Mouse (Mus musculus): Measurements from ENCODE around the gene Erbb2. TPM values are rescaled to one million over a fixed set of nuclear protein-coding genes. Genes with fewer than 3 reads are reported as not detected.

The Erbb2 gene
- polyA plus RNA-seq (2012), result not detected in 2 replicates

DNA sequence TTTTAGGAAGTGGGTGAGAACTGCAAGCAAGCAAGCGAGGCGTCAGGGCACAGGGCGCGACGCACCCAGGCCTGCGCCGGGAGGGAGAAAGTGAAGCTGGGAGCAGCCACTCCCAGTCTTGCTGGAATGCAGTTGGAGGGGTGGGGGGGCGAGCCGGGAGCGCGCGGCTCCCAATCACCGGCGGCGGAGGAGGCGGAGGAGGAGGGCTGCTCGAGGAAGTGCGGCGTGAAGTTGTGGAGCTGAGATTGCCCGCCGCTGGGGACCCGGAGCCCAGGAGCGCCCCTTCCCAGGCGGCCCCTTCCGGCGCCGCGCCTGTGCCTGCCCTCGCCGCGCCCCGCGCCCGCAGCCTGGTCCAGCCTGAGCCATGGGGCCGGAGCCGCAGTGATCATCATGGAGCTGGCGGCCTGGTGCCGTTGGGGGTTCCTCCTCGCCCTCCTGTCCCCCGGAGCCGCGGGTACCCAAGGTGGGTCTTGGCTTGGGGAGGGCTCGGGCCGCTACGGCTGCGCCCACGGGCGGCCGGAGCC lies at the start of gene Erbb2:
Gene Erbb2 (plus strand): TSS at position 198 of the 524 bp plus-strand sequence.

DNA sequence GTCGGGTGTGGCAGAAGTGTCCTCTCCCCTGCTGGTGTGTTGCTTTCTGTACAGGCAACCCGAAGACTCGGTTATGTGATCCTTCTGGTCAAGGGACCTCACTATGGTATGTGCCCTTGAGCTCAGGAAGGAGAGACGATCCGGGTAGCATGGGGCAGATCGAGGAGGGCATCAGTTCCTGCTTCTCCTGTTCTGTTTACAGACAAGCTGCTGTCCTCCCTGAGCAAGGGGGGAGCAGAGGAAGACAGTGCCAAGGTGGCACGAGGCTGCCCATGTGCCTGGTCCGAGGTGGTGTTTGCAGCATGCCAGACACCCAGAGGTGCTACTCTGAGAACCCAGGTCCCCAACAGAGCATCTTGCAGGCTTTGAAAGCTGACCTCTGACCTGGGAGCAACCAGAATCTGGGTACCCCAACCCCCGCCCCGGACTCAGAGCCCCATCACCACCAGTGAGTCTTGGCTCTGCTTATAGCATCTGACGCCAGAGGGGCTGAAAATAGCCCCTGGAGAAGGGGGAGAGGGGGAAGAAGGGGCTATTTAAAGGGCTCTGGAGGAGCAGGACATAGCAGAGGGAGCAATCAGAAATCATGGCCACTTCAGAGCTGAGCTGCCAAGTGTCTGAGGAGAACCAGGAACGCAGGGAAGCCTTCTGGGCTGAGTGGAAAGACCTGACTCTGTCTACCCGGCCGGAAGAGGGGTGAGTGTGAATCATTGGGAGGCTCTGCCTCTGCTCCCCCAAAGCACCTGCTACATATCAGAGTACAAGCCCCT lies 28.8 kb upstream of the Erbb2 start, which contains the start of gene Tcap:
Gene Tcap (plus strand): TSS at position 551 of the 770 bp plus-strand sequence.

DNA sequence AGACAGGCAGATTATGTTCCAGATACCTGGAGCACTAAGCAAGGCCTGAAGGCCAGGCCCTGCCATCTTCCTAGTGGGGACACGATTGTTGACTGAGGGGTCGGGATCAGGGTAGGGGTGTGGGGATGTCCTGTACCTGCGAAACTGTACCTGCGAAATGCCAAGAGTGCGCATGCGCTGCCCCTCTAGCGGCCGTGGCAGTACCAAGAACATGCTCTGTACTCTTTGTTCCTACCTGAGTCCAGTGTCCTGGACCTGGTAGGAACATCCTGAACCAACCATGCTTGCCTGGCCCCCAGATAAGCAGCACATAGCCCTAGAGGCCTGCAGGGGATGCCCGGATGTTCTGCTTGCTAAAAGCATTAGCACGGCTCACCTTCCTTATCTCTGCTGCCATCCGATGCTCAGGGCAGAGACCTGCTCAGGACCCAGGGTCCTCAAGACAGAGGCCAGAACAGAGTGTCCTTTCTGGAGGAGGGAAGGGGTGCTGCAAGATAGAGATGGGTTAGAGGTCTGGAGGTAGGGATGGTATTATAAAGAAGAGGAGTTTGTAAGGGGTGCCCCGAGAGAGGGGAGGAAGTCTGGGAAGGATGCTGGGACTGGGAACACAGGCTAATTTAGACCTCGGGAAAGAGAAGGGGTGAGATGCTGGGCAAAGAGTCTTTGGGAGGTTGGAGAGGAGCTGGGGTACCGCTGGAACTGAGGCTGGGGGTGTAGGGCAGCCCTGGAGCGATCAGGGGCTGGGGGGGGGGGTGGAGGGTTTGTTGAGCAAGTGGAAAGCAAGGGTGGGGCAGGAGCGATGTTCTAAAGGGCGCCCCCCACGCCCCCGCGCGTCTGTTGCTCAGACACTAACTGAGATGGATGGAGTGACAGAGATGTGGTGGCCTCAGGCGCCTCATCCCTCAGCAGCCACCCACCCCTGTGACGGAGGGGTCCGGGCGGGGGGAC lies 26.4 kb upstream of the Erbb2 start, which contains the start of gene Pnmt:
Gene Pnmt (plus strand): TSS at position 813 of the 948 bp plus-strand sequence.

DNA sequence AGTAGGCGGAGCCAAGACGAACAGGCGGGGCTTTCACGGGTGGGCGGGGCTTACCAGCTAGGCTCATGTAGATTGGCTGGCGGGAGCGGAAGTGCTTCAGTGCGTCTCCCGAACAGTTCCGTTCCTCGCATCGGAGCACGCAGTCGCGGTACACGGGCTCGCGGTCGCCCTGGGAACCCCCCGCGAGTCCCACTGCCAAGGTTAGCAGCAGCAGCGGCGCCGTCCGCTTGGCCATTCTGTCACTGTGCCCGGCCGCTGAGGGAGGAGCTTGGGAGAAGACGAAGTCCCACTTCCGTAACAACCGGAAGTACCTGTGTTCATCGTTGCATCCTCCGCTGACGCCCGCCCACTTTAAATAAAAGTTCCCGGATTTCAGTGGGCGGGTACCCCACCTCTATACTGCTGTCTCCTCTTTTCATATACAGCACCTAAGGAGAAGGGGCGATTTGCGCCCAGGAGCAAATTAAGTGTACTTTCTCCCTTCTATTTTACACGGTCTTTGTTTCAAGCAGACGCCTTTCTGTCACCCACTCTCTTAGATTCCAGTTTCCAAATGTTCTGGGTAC lies 12.0 kb upstream of the Erbb2 start, which contains the start of gene Pgap3:
Gene Pgap3 (minus strand): TSS at position 330 of the 566 bp plus-strand sequence.

DNA sequence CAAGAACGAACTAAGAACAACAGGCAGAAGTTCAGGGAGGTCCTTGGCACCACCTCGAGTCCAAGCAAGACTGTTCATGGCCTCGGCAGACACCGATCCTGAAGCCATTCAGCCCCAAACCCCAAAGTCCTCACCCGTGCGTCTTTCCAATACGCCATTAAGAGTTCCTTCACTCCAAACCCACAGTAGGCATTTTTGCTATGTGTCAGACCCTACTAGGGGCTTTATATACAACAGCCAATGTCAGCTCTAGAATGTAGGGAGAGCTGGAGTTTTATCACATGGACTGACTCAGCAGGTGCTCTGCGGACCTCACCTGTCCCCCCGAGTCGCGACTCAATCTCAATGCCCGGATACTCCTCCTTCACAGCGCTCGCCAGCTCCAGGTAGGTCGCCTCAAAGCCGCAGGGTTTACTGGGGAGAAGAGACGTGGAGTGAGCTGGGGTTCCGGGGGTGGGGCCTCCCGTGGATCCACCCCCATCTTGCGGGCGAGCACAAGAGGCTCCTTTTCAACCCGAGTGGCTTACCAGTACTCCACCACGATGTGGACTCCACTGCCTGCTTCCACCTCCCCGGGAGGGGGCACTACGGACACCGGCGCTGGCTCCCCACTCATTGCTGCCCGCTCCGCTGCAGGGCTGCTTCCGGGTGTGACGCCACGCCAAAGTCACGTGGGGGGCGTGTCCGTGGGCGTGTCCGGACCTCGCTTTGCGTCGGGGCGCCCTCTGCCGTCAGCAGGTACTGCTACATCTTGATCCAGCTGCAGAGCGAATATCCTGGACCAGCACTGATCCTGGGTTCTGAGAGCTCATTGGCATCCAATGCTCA lies 26.3 kb downstream of the Erbb2 start, which contains the start of gene Mien1:
Gene Mien1 (minus strand): TSS at position 661 of the 828 bp plus-strand sequence.

DNA sequence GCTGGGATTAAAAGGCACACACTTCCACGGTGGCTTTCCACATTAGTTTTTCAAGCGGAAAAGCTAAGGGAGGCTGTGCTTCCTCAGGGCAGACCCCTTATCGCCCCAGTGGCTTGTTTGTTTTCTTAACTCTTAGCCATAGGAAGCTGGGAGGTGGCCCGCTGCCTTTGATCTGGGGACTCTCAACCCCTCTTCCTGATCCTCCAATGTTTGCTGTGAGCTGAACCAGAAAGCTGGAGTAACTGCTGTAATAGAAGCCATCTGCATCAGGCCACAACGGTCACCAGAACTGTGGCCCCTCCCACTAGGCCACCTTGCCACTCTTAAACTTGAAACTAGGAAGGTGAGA lies 33.9 kb downstream of the Erbb2 start, which contains the start of gene Grb7:
Gene Grb7 (plus strand): TSS at position 182 of the 349 bp plus-strand sequence.

Other genes with a start within 250 kb of the Erbb2 start
- 11.1 and 12.5 TPM in 2 replicates for gene Med1, start 219.2 kb upstream of the Erbb2 start, polyA plus RNA-seq (2012)
- 12.8 and 16.4 TPM in 2 replicates for gene Cdk12, start 209.4 kb upstream of the Erbb2 start, polyA plus RNA-seq (2012)
- 0.04 TPM in 1 of 2 replicates, not detected in the other for gene Neurod2, start 82.8 kb upstream of the Erbb2 start, polyA plus RNA-seq (2012)
- 0.09 TPM in 1 of 2 replicates, not detected in the other for gene Ppp1r1b, start 64.1 kb upstream of the Erbb2 start, polyA plus RNA-seq (2012)
- 35.9 and 43.7 TPM in 2 replicates for gene Stard3, start 54.1 kb upstream of the Erbb2 start, polyA plus RNA-seq (2012)
- gene Tcap, start 28.7 kb upstream of the Erbb2 start, polyA plus RNA-seq (2012), result 0.26 TPM in 1 of 2 replicates, not detected in the other
- gene Pnmt, start 26.0 kb upstream of the Erbb2 start, polyA plus RNA-seq (2012), result not detected in 2 replicates
- gene Pgap3, start 12.0 kb upstream of the Erbb2 start, polyA plus RNA-seq (2012), result 13.2 and 14.3 TPM in 2 replicates
- gene Mien1, start 26.5 kb downstream of the Erbb2 start, polyA plus RNA-seq (2012), result 57.5 and 63.4 TPM in 2 replicates
- gene Grb7, start 33.9 kb downstream of the Erbb2 start, polyA plus RNA-seq (2012), result 0.75 and 2.6 TPM in 2 replicates
- gene Ikzf3, start 133.6 kb downstream of the Erbb2 start, polyA plus RNA-seq (2012), result 0.79 and 0.83 TPM in 2 replicates
- 0.17 and 0.28 TPM in 2 replicates for gene Zpbp2, start 138.6 kb downstream of the Erbb2 start, polyA plus RNA-seq (2012)
- 22.3 and 28.1 TPM in 2 replicates for gene Ormdl3, start 174.9 kb downstream of the Erbb2 start, polyA plus RNA-seq (2012)
- 0.12 TPM in 1 of 2 replicates, not detected in the other for gene Lrrc3c, start 185.8 kb downstream of the Erbb2 start, polyA plus RNA-seq (2012)
- not detected in 2 replicates for gene Gm12355, start 213.2 kb downstream of the Erbb2 start, polyA plus RNA-seq (2012)
- not detected in 2 replicates for gene Gsdma3, start 213.9 kb downstream of the Erbb2 start, polyA plus RNA-seq (2012)
- not detected in 2 replicates for gene Gsdma2, start 234.3 kb downstream of the Erbb2 start, polyA plus RNA-seq (2012)

All from megakaryocyte-erythroid progenitor cell, adult 5 weeks (primary cell).